Mouse (Mus musculus) gastrocnemius, adult 8-10 months (tissue): Measurements from ENCODE around the gene Asns. TPM values are rescaled to one million over a fixed set of nuclear protein-coding genes. Genes with fewer than 3 reads are reported as not detected.

ENCODE experiments used
- DNase-seq, 2 experiments: peaks; one replicate each; pipeline ENCODE4 v3.0.0; 2022; ENCODE audit warnings: low spot score in 2 of 2
- total RNA-seq, 4 experiments: library from RNA; stranded (reverse); gene quantifications; 2 replicates each; pipeline ENCODE4 v1.2.4; 2022

Asns gene
- 1 to 10 TPM; 1.2 to 2.5 (median 2.0) TPM for total RNA-seq

DNA sequence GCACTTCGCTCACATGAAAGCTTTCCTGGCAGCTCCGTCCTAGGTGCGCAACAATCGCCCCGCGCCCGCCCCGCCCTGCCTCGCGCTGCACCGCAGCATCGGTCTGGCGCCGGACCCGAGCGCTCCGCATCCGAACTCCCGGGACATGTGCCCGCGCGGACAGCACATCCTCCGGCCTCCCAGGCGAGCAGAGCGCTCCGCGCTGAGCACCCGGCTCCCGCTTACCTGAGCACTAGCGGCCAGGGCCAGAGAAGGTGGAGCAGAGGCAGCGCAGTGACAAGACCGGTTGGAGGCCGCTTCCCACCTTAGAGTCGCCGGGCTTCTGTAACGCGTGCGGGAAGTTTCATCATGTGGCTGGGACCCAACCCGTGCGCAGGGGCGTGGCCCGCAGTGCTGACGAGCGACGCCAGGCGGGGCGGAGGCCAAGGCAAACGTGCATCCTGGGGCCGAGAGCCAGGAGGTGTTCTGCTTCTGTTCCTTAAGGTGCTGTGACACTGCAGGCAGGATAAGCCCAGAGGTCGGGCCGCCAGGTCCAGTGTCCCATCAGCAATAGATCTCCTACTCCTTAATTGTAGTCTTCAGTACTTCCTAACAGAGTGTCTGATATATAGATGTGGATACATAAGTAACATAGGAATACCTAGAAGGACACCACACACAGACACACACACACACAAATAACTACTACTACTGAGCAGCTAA is at the start of gene Asns:
Gene Asns, minus strand, starts transcription at position 371 of the 702 bp plus-strand sequence.
- DNase-seq = peak in 1 of 2 experiments; percentile 15

DNA sequence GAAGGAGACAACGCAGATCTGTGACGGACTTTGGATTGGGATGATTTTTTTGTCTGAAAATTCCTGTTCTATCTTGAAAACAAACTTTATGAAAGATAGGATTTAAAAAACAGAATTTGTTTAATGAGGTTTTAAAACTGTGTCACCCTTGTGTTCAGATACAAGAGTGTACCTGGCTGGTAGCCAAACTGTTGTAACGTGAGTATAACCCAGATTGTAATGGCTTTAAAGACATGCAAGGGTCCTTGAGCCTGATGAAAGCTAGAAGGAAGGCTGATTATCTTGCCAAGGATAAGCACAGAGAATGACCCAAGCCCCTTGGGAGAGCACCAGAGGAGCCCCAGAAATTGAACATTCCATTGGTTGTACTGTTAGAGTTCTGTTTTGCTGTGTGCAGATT is 48.7 kb upstream of the Asns start:
- DNase-seq = no peak

DNA sequence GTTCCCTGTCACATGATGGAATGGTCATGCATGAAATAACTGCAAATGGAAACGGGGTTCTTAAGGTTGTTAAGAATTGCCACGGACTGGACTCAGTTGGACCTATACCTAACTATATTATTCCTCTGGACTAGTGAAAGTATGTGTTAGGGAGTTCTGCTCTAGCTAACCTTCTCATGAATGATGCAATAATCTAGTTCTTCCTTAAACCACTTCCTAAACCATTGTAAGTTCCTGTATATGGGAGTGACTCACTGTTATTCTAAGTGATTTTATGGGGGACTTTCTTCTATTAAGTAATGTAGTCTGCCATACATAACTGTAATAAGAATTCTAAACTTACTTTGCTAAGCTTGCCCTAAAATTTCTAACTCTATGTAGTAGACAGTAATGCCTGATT is 44.8 kb upstream of the Asns start:
- DNase-seq = no peak

- peak; percentile 68 to 74 for DNase-seq
These were observed 40.0 kb upstream of the Asns start for GRCm38 (mm10) chr6:7732754-7733708.

DNA sequence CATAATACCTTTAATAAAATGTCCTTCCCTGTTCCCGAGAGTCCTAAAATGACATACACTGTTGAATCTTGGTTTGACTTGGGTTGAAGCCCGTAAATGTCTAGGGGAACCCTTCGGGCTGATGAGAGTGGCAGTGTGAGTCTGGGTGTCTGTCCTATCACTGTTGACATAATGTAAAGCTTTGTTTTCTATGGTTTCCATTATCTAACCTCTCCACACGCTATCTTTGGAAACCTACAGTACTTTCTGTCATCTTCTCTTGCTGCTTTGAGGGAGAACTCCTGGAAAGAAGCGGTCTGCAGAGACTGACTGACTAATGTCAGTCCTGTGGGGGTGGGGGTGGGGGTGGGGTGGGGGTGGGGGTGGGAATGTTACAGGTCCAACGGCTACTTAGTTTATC is 39.0 kb upstream of the Asns start:
- no peak for DNase-seq

DNA sequence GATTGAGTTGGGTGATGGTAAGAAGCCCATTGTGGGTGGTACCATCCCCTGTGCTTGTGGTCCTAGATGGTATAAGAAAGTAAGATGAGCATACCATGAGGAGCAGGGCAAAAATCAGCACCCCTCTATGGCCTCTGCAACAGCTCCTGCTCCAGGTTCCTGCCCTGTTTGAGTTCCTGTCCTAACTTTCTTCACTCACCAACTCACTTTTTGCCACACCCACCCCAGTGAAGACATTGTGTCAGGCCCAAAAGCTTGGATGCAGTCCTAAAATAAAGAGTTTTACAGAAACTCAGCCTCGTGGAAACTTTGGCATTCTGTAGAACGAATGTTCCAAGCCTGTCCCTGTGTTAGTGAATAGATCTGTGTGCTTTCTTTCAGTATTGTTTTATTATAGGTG is 36.1 kb upstream of the Asns start:
- no peak for DNase-seq

DNA sequence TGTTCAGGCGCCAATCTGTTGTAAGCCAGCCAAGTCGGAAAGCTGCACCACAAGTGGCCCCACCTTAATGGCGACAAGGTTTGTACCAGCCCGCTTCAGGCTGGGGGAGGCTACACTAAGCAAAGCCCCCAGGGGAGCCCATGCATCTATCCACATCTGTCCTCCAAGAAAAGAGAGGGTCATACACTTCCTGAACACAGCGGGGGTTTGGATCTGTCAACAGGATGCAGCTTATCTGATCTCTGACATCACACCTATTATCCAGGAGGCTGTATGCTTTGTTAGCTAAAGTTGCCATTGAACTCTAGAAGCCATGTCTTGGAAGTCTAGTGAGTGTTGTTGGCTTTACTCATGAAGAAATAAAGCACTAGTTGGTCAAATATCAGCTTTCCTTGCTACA is 35.2 kb upstream of the Asns start:
- no peak for DNase-seq

DNA sequence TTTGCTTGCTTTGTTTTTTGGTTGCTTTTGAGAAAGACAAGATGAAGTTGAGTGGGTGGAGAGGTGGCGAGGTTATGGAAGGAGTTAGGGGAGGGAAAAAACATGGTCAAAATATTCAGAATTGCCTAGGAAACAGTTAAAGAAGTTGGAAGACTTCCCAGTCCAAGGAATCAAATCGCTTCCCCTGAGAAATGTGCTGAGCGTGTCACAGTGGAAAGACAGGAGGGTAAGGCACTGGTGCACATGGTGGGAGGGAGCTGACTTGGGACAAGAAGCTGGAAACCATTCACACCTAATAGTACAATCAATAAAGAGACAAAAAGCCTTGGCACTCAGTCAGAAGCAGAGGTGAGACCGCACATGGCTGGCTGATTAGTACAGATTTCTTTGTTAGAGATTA is 23.2 kb upstream of the Asns start:
- DNase-seq = no peak

DNA sequence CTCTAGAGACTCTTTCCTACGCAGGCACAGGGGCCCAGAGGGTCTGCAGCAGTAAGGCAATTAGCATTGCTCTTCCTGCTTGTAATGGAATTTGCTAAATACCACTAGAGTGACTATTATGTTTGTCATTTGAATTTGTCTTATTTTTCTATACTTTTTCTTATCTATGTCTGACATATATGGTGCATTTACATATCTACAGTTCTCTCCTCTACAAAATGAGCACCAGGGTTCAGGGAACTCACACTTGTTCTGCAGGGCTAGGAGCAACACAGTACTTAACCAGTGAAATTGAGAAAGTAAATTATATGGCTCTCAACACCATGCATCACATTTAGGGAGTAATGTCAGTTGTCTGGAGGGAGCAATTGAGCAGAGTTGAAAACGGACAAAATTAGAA is 21.2 kb upstream of the Asns start:
- DNase-seq = no peak

- DNase-seq = no peak
These were observed 18.8 kb upstream of the Asns start for GRCm38 (mm10) chr6:7711837-7712330.

- no peak for DNase-seq
These were observed 15.2 kb upstream of the Asns start for GRCm38 (mm10) chr6:7708246-7708645.

DNA sequence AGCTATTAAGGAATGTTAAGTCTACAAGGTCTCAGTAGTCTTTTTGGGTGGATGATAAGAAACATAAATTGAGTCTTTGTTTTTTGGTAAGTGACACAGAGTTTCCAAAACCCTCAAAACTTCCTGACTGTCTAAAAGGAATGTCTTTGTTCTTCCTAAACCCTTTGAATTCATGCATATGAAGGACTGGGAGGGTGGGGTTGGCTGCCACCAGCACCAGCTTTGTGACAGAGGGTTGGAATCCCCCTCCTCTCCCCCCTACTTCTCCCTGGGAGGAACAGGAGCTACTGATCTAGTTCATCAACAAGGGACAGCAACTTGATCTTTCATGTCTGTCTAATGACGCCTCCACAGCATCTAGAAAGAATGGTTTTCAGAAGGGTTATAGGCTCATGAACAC is 13.7 kb upstream of the Asns start:
- DNase-seq = no peak

- no peak for DNase-seq
These were observed 5.1 kb upstream of the Asns start for GRCm38 (mm10) chr6:7697999-7698699.

DNA sequence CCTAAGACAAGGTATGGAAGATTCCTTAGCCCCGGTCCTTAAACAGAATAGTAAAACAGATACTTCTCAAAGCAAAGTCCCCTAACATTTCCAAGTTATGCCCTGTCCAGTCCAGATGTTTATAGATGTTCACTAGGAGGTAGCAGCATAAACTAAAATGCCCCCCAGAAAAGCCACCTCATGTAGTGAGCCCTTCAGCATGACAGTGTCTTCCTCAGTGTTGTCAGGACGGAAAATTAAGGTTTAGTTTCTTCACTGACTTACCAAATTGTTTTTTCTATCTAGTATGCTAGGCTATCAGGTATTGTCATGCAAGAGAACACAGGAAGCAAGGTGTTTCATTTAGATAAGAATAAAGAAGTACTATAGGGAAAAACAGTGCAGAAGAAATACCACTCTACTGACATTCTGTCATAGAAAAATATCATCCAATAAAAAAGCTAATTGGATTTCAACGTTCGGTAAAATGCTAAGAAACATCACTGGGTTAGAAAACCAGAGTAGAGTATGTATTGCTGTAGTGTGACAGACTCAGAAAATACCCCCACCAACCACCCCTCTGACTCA is 4.1 kb upstream of the Asns start:
- DNase-seq = no peak

DNA sequence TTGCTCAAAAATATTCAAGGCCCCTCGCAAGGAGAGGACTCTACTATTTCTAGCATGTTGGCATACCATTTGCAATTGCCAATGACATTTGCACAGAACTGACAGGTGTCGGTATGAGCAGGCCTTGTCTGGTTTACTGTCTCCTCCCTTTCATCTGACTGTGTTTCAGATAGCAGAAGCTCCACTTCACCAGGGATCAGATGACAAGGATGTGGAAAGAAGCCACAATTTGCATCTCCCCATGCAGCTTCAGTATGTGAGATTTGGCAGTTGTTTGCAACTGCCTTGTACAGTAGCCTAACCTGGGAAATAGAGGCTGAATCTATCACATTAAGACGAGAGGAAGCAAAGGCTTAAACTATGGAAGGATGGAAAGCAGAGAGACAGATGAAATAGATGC is 3.6 kb upstream of the Asns start:
- no peak for DNase-seq

DNA sequence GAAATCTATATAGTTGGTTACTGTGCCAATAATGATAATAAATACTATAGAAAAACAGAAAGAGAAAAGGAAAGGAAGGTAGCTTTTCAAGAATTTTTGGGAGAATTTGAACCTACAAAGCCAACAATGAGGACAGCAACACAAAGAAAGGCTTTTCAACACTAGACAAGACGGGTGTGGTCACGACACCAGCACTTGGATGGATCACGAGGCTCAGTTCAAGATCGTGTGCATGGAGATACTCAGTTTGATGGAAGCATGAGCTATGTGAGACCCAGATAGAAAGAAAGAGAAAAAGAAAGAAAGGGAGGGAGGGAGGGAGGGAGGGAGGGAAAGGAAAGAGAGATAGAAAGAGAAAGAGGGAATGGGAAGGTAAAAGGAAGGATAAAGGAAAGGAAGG is 2.8 kb upstream of the Asns start:
- no peak for DNase-seq

GRCm38 (mm10) chr6:7693666-7694065 is 612 bp upstream of the Asns start:
- DNase-seq = no peak

GRCm38 (mm10) chr6:7692451-7692850 is 603 bp downstream of the Asns start:
- no peak for DNase-seq

- no peak for DNase-seq
These were observed 1.0 kb downstream of the Asns start for GRCm38 (mm10) chr6:7692037-7692436.

GRCm38 (mm10) chr6:7690456-7690855 is 2.6 kb downstream of the Asns start:
- no peak for DNase-seq

DNA sequence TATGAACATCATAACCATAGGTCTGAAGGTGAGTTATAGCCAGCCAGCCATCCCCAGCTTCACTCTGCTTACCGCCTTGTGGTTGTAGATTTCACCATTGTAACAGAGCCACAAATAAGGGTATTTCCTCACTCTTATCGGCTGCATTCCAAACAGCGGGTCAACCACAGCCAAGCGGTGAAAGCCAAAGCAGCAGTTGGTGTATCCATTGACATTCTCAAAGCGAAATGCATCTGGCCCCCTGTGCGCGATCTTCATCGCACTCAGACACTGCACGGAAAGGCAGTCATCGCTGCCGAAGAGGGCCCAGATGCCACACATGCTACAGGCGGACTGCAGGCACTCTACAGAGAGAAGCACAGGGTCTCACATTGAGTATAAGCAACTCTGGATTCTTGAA is 3.9 kb downstream of the Asns start:
- no peak for DNase-seq

DNA sequence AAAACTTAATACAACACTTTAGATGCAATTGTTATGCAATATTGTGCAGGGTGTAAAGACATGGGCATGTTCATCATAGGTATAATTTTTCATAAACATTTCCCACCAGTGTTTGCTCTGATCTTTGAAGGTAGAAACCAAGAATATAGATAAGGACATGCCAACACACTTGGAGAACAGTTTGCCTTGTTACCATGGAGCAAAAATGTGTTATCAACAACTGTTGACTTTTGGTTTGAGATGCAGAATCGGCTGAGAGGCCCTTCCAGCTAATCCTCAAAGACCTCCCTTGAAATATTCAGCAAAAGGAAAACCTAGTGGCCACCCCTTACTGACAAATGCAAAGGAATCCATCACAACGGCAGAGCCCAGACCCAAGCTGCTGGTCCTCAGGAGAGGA is 7.0 kb downstream of the Asns start:
- no peak for DNase-seq
